Mouse (Mus musculus): ENCODE measurements around the gene Tmem104. TPM values are rescaled to one million over a fixed set of nuclear protein-coding genes. Genes with fewer than 3 reads are reported as not detected.

The Tmem104 gene
- polyA plus RNA-seq, 1 experiment = 21.0 TPM

GRCm38 (mm10) chr11:115273735-115274134 is 86.4 kb downstream of the Tmem104 start:
- Histone ChIP-seq H3K4me1 (ENCODE audit: control insufficient read depth, insufficient read depth, insufficient read length, low read length) (peaks cover 7% of the 10 kb centered on the region; the same call in 1 of the 2 replicates), H3K4me3 (ENCODE audit: low read depth, low read length) (no peak overlapping the region), H3K27me3 (ENCODE audit: control insufficient read depth, insufficient read depth, low read length) (no peaks in the 10 kb centered on the region), H3K27ac (ENCODE audit: insufficient read depth, low read depth, low read length) (no peak overlapping the region), H3K36me3 (ENCODE audit: control insufficient read depth, insufficient read depth, low read length) (peaks cover 1% of the 10 kb centered on the region; the same call in 1 of the 2 replicates)
- WGBS = 74% methylated on average over 7 of the region's 7 CpGs
- TF ChIP-seq POLR2A (IDR thresholded peaks at IDR 0.05; ENCODE audit: low read depth, low read length) = no peak
- TF ChIP-seq CTCF (IDR thresholded peaks at IDR 0.05; ENCODE audit: extremely low read depth, insufficient read length, insufficient replicate concordance, low read depth, low read length) = no peak

- Histone ChIP-seq H3K27me3 (ENCODE audit: control insufficient read depth, insufficient read depth, low read length) (no peaks in the 10 kb centered on the region), H3K27ac (ENCODE audit: insufficient read depth, low read depth, low read length) (no peak overlapping the region), H3K36me3 (ENCODE audit: control insufficient read depth, insufficient read depth, low read length) (no peaks in the 10 kb centered on the region), H3K4me1 (ENCODE audit: control insufficient read depth, insufficient read depth, insufficient read length, low read length) (peaks cover 7% of the 10 kb centered on the region; the same call in 1 of the 2 replicates), H3K4me3 (ENCODE audit: low read depth, low read length) (no peak overlapping the region)
- WGBS = 86% methylated on average over 7 of the region's 7 CpGs
- TF ChIP-seq CTCF (IDR thresholded peaks at IDR 0.05; ENCODE audit: extremely low read depth, insufficient read length, insufficient replicate concordance, low read depth, low read length) = no peak
- TF ChIP-seq POLR2A (IDR thresholded peaks at IDR 0.05; ENCODE audit: low read depth, low read length) = no peak
Observed at GRCm38 (mm10) chr11:115274178-115274577, 86.9 kb downstream of the Tmem104 start.

GRCm38 (mm10) chr11:115274771-115275170 is 87.5 kb downstream of the Tmem104 start:
- Histone ChIP-seq H3K36me3 (ENCODE audit: control insufficient read depth, insufficient read depth, low read length) (no peaks in the 10 kb centered on the region), H3K4me1 (ENCODE audit: control insufficient read depth, insufficient read depth, insufficient read length, low read length) (peaks cover 7% of the 10 kb centered on the region; the same call in 1 of the 2 replicates), H3K27me3 (ENCODE audit: control insufficient read depth, insufficient read depth, low read length) (no peaks in the 10 kb centered on the region), H3K4me3 (ENCODE audit: low read depth, low read length) (no peak overlapping the region), H3K27ac (ENCODE audit: insufficient read depth, low read depth, low read length) (no peak overlapping the region)
- 89% methylated on average over 6 of the region's 6 CpGs for WGBS
- TF ChIP-seq CTCF (IDR thresholded peaks at IDR 0.05; ENCODE audit: extremely low read depth, insufficient read length, insufficient replicate concordance, low read depth, low read length) (no peak), POLR2A (IDR thresholded peaks at IDR 0.05; ENCODE audit: low read depth, low read length) (no peak)

- 46% methylated on average over 6 of the region's 6 CpGs for WGBS
- H3K27ac ChIP-seq (ENCODE audit: insufficient read depth, low read depth, low read length) = no peak overlapping the region
- peaks cover 7% of the 10 kb centered on the region; the same call in 1 of the 2 replicates for H3K4me1 ChIP-seq (ENCODE audit: control insufficient read depth, insufficient read depth, insufficient read length, low read length)
- H3K4me3 ChIP-seq (ENCODE audit: low read depth, low read length) = no peak overlapping the region
- no peaks in the 10 kb centered on the region for H3K36me3 ChIP-seq (ENCODE audit: control insufficient read depth, insufficient read depth, low read length)
- H3K27me3 ChIP-seq (ENCODE audit: control insufficient read depth, insufficient read depth, low read length) = no peaks in the 10 kb centered on the region
- TF ChIP-seq CTCF (IDR thresholded peaks at IDR 0.05; ENCODE audit: extremely low read depth, insufficient read length, insufficient replicate concordance, low read depth, low read length) (no peak), POLR2A (IDR thresholded peaks at IDR 0.05; ENCODE audit: low read depth, low read length) (no peak)
Observed at GRCm38 (mm10) chr11:115275509-115275908, 88.2 kb downstream of the Tmem104 start.

- H3K27me3 ChIP-seq (ENCODE audit: control insufficient read depth, insufficient read depth, low read length) = no peaks in the 10 kb centered on the region
- TF ChIP-seq CTCF (IDR thresholded peaks at IDR 0.05; ENCODE audit: extremely low read depth, insufficient read length, insufficient replicate concordance, low read depth, low read length) (no peak), POLR2A (IDR thresholded peaks at IDR 0.05; ENCODE audit: low read depth, low read length) (no peak)
- H3K4me1 ChIP-seq (ENCODE audit: control insufficient read depth, insufficient read depth, insufficient read length, low read length) = peaks cover 7% of the 10 kb centered on the region; the same call in 1 of the 2 replicates
- WGBS = 64% methylated on average over 3 of the region's 3 CpGs
- no peaks in the 10 kb centered on the region for H3K36me3 ChIP-seq (ENCODE audit: control insufficient read depth, insufficient read depth, low read length)
- no peak overlapping the region for H3K27ac ChIP-seq (ENCODE audit: insufficient read depth, low read depth, low read length)
- no peak overlapping the region for H3K4me3 ChIP-seq (ENCODE audit: low read depth, low read length)
Observed at GRCm38 (mm10) chr11:115275954-115276353, 88.7 kb downstream of the Tmem104 start.

- under 1% methylated on average over 42 of the region's 42 CpGs for WGBS
Observed at GRCm38 (mm10) chr11:115276780-115277603, 89.7 kb downstream of the Tmem104 start, which contains the start of gene Fdxr. Gene Fdxr (minus strand): TSS chr11:115277050.

GRCm38 (mm10) chr11:115277604-115277975 is 90.3 kb downstream of the Tmem104 start:
- peak overlapping the region; percentile 85 for H3K4me3 ChIP-seq (ENCODE audit: low read depth, low read length)
- no peaks in the 10 kb centered on the region for H3K27me3 ChIP-seq (ENCODE audit: control insufficient read depth, insufficient read depth, low read length)
- WGBS = 11% methylated on average over 7 of the region's 7 CpGs
- H3K27ac ChIP-seq (ENCODE audit: insufficient read depth, low read depth, low read length) = peak overlapping the region; percentile 97
- no peak for TF ChIP-seq POLR2A (IDR thresholded peaks at IDR 0.05; ENCODE audit: low read depth, low read length)
- no peak for TF ChIP-seq CTCF (IDR thresholded peaks at IDR 0.05; ENCODE audit: extremely low read depth, insufficient read length, insufficient replicate concordance, low read depth, low read length)
- H3K36me3 ChIP-seq (ENCODE audit: control insufficient read depth, insufficient read depth, low read length) = no peaks in the 10 kb centered on the region
- H3K4me1 ChIP-seq (ENCODE audit: control insufficient read depth, insufficient read depth, insufficient read length, low read length) = peaks cover 7% of the 10 kb centered on the region; the same call in 1 of the 2 replicates

More at GRCm38 (mm10) chr11:115276780-115277603, 89.7 kb downstream of the Tmem104 start, which contains the start of gene Fdxr:
- TF ChIP-seq POLR2A (IDR thresholded peaks at IDR 0.05; ENCODE audit: low read depth, low read length) = peak; percentile 98
- no peak for TF ChIP-seq CTCF (IDR thresholded peaks at IDR 0.05; ENCODE audit: extremely low read depth, insufficient read length, insufficient replicate concordance, low read depth, low read length)
- Histone ChIP-seq H3K36me3 (ENCODE audit: control insufficient read depth, insufficient read depth, low read length) (no peaks in the 10 kb centered on the region), H3K4me3 (ENCODE audit: low read depth, low read length) (peak within 1 kb of the TSS; percentile 85), H3K27ac (ENCODE audit: insufficient read depth, low read depth, low read length) (peak within 1 kb of the TSS; percentile 97), H3K4me1 (ENCODE audit: control insufficient read depth, insufficient read depth, insufficient read length, low read length) (peaks cover 7% of the 10 kb centered on the region; the same call in 1 of the 2 replicates), H3K27me3 (ENCODE audit: control insufficient read depth, insufficient read depth, low read length) (no peaks in the 10 kb centered on the region)
